Mouse (Mus musculus) heart, adult 2 months (tissue): Measurements from ENCODE around the gene Rab11fip4. TPM values are rescaled to one million over a fixed set of nuclear protein-coding genes. Genes with fewer than 3 reads are reported as not detected.

Source experiments
- DNase-seq, 2 experiments: peaks; one replicate each; pipeline ENCODE4 v3.0.0; 2021
- H3K27ac ChIP-seq: fragments of 200-600 bp; 2 replicates; pipeline ENCODE4 v1.8.1; 2022
- H3K27me3 ChIP-seq: fragments of 200-500 bp; 2 replicates; pipeline ENCODE4 v1.6.1; 2012; ENCODE audit warnings: mild to moderate bottlenecking, low read length, inconsistent platforms, mixed read lengths; ENCODE audit not compliant: control insufficient read depth, insufficient read depth
- H3K36me3 ChIP-seq: fragments of 200-500 bp; 2 replicates; pipeline ENCODE4 v1.6.1; 2012; ENCODE audit warnings: low read length, inconsistent platforms; ENCODE audit not compliant: control insufficient read depth, insufficient read depth
- H3K4me1 ChIP-seq: fragments of 200-500 bp; 2 replicates; pipeline ENCODE4 v1.6.1; 2011; ENCODE audit warnings: low read length; ENCODE audit not compliant: control insufficient read depth, insufficient read depth
- H3K4me3 ChIP-seq: fragments of 200-600 bp; 2 replicates; pipeline ENCODE4 v1.8.1; 2022
- H3K79me2 ChIP-seq: fragments of 200-500 bp; replicated peaks from 2 replicates; pipeline ENCODE4 v1.6.1; 2012; ENCODE audit warnings: mild to moderate bottlenecking, inconsistent platforms, low read length, moderate library complexity, mixed read lengths; ENCODE audit not compliant: control insufficient read depth, insufficient read depth
- H3K9ac ChIP-seq: fragments of 200-500 bp; 2 replicates; pipeline ENCODE4 v1.6.1; 2012; ENCODE audit warnings: low read depth, mild to moderate bottlenecking, control low read depth, inconsistent platforms, low read length, mixed read lengths
- CTCF ChIP-seq: fragments of 200-600 bp; IDR thresholded peaks from 2 replicates; pipeline ENCODE4 v1.8.1; 2022; ENCODE audit warnings: antibody characterized with exemption, mild to moderate bottlenecking, moderate library complexity
- EP300 ChIP-seq: fragments of 200-500 bp; IDR thresholded peaks from 2 replicates; pipeline ENCODE4 v1.6.1; 2011; ENCODE audit warnings: low read depth, low read length, control low read depth; ENCODE audit not compliant: insufficient read depth
- POLR2A ChIP-seq: fragments of 200-500 bp; IDR thresholded peaks from 2 replicates; pipeline ENCODE4 v1.6.1; 2011; ENCODE audit warnings: mild to moderate bottlenecking, low read depth, low read length, control low read depth; ENCODE audit not compliant: insufficient read depth
- WGBS: fragments of 180-500 bp; shearing (Covaris S2); methylation state at CpG from one replicate; pipeline ENCODE4 v1.1.7; 2018; 5-methylcytosine and 5-hydroxymethylcytosine counted together
- intact Hi-C: fragments of 180-260 bp; cut with DNase I; formaldehyde crosslinking; loops from one replicate; pipeline ENCODE4 v1.15.1; 2025
- polyA plus RNA-seq: library from polyadenylated mRNA; depleted of rRNA; stranded (reverse); fragments of >200 nt; gene quantifications from 2 replicates; pipeline ENCODE4 v1.2.3, GENCODE M21; 2012
- total RNA-seq, 2 experiments: library from RNA; stranded (reverse); gene quantifications; 2 replicates each; pipeline ENCODE4 v1.2.3; 2021

Rab11fip4 gene
- total and polyA plus RNA-seq, 3 experiments, result 0.11 to 0.66 (median 0.26) TPM

- TF ChIP-seq POLR2A, result no peak
- TF ChIP-seq EP300, result no peak
- TF ChIP-seq CTCF, result no peak
- H3K36me3 ChIP-seq, result no peaks in the 10 kb centered on the region
- no peak for DNase-seq
- H3K79me2 ChIP-seq, result no peaks in the 10 kb centered on the region
- intact Hi-C loops, result no loop called here
- no peaks in the 10 kb centered on the region for H3K27me3 ChIP-seq
- 34% methylated on average over 3 of the region's 3 CpGs for WGBS
- H3K9ac ChIP-seq, result no peak overlapping the region
- H3K27ac ChIP-seq, result no peak overlapping the region
- H3K4me1 ChIP-seq, result peaks cover 1% of the 10 kb centered on the region; the same call in 1 of the 2 replicates
- no peak overlapping the region for H3K4me3 ChIP-seq
Measured at GRCm38 (mm10) chr11:79669947-79670346, 78.9 kb downstream of the Rab11fip4 start.

GRCm38 (mm10) chr11:79670411-79670945 is 79.5 kb downstream of the Rab11fip4 start:
- Histone ChIP-seq H3K9ac (no peak overlapping the region), H3K4me1 (peaks cover 1% of the 10 kb centered on the region; the same call in 1 of the 2 replicates), H3K27me3 (no peaks in the 10 kb centered on the region), H3K79me2 (no peaks in the 10 kb centered on the region), H3K27ac (no peak overlapping the region), H3K4me3 (no peak overlapping the region), H3K36me3 (no peaks in the 10 kb centered on the region)
- TF ChIP-seq CTCF, result no peak
- TF ChIP-seq EP300, result no peak
- no peak for TF ChIP-seq POLR2A
- WGBS, result 73% methylated on average over 7 of the region's 7 CpGs
- intact Hi-C loops, result no loop called here
- DNase-seq, result no peak

- Histone ChIP-seq H3K4me3 (no peak overlapping the region), H3K9ac (no peak overlapping the region), H3K27ac (no peak overlapping the region), H3K27me3 (no peaks in the 10 kb centered on the region), H3K4me1 (peaks cover 1% of the 10 kb centered on the region; the same call in 1 of the 2 replicates), H3K36me3 (no peaks in the 10 kb centered on the region), H3K79me2 (no peaks in the 10 kb centered on the region)
- no peak for DNase-seq
- peak; percentile 62 for TF ChIP-seq CTCF
- no peak for TF ChIP-seq POLR2A
- no peak for TF ChIP-seq EP300
- intact Hi-C loops, result no loop called here
- 65% methylated on average over 6 of the region's 6 CpGs for WGBS
Measured at GRCm38 (mm10) chr11:79671668-79672281, 80.8 kb downstream of the Rab11fip4 start.

- Histone ChIP-seq H3K4me3 (no peak overlapping the region), H3K4me1 (peaks cover 1% of the 10 kb centered on the region; the same call in 1 of the 2 replicates), H3K27ac (no peak overlapping the region), H3K27me3 (no peaks in the 10 kb centered on the region), H3K9ac (no peak overlapping the region), H3K79me2 (no peaks in the 10 kb centered on the region), H3K36me3 (no peaks in the 10 kb centered on the region)
- DNase-seq, result peak in 1 of 2 experiments; percentile 40
- intact Hi-C loops, result no loop called here
- WGBS, result 76% methylated on average over 5 of the region's 5 CpGs
- TF ChIP-seq CTCF (no peak), EP300 (no peak), POLR2A (no peak)
Measured at GRCm38 (mm10) chr11:79673072-79673471, 82.1 kb downstream of the Rab11fip4 start.

- no peak overlapping the region for H3K27ac ChIP-seq
- WGBS, result 65% methylated on average over 8 of the region's 8 CpGs
Measured at GRCm38 (mm10) chr11:79673717-79674116, 82.7 kb downstream of the Rab11fip4 start.

GRCm38 (mm10) chr11:79674231-79674630 is 83.2 kb downstream of the Rab11fip4 start:
- H3K27ac ChIP-seq, result no peak overlapping the region
- H3K27me3 ChIP-seq, result no peaks in the 10 kb centered on the region
- 60% methylated on average over 3 of the region's 3 CpGs for WGBS
- no peak overlapping the region for H3K9ac ChIP-seq
- H3K79me2 ChIP-seq, result no peaks in the 10 kb centered on the region
- no peaks in the 10 kb centered on the region for H3K36me3 ChIP-seq
- intact Hi-C loops, result no loop called here
- no peak overlapping the region for H3K4me3 ChIP-seq
- H3K4me1 ChIP-seq, result peaks cover 1% of the 10 kb centered on the region; the same call in 1 of the 2 replicates
- DNase-seq, result no peak
- TF ChIP-seq CTCF (no peak), POLR2A (no peak), EP300 (no peak)

More at GRCm38 (mm10) chr11:79673717-79674116, 82.7 kb downstream of the Rab11fip4 start:
- Histone ChIP-seq H3K36me3 (no peaks in the 10 kb centered on the region), H3K4me3 (no peak overlapping the region), H3K27me3 (no peaks in the 10 kb centered on the region), H3K9ac (no peak overlapping the region), H3K79me2 (no peaks in the 10 kb centered on the region), H3K4me1 (peaks cover 1% of the 10 kb centered on the region; the same call in 1 of the 2 replicates)
- TF ChIP-seq POLR2A, result no peak
- TF ChIP-seq CTCF, result no peak
- TF ChIP-seq EP300, result no peak
- no peak for DNase-seq
- intact Hi-C loops, result no loop called here
